Mouse (Mus musculus): ENCODE results near the gene Togaram2.
"Not testable (repeated sequence)": the region's sequence is repeated elsewhere in the genome, so short reads cannot be mapped to it uniquely, and the experiment has no call there.

Gene Togaram2

GRCm38 (mm10) chr17:71673092-71673491 lies at the start of gene Togaram2:
Gene Togaram2, plus strand, starts transcription at chr17:71673261.
- no peak for DNase-seq (ENCODE audit: low spot score)

GRCm38 (mm10) chr17:71631806-71632205 lies 41.3 kb upstream of the Togaram2 start:
- DNase-seq (ENCODE audit: low spot score): no peak

GRCm38 (mm10) chr17:71633350-71633749 lies 39.7 kb upstream of the Togaram2 start:
- no peak for DNase-seq (ENCODE audit: low spot score)

GRCm38 (mm10) chr17:71636786-71637185 lies 36.3 kb upstream of the Togaram2 start:
- no peak for DNase-seq (ENCODE audit: low spot score)

GRCm38 (mm10) chr17:71637750-71638265 lies 35.3 kb upstream of the Togaram2 start:
- DNase-seq (ENCODE audit: low spot score): no peak

- DNase-seq (ENCODE audit: low spot score): not testable (repeated sequence)
Measured at GRCm38 (mm10) chr17:71639056-71639455, 34.0 kb upstream of the Togaram2 start.

GRCm38 (mm10) chr17:71640421-71641085 lies 32.5 kb upstream of the Togaram2 start:
- no peak for DNase-seq (ENCODE audit: low spot score)

GRCm38 (mm10) chr17:71642190-71642589 lies 30.9 kb upstream of the Togaram2 start:
- DNase-seq (ENCODE audit: low spot score): no peak

GRCm38 (mm10) chr17:71650011-71650410 lies 23.1 kb upstream of the Togaram2 start:
- DNase-seq (ENCODE audit: low spot score): no peak

- DNase-seq (ENCODE audit: low spot score): no peak
Measured at GRCm38 (mm10) chr17:71652495-71652894, 20.6 kb upstream of the Togaram2 start.

GRCm38 (mm10) chr17:71652934-71653333 lies 20.1 kb upstream of the Togaram2 start:
- DNase-seq (ENCODE audit: low spot score): no peak

GRCm38 (mm10) chr17:71657521-71657920 lies 15.5 kb upstream of the Togaram2 start:
- no peak for DNase-seq (ENCODE audit: low spot score)

GRCm38 (mm10) chr17:71658666-71659065 lies 14.4 kb upstream of the Togaram2 start:
- no peak for DNase-seq (ENCODE audit: low spot score)

GRCm38 (mm10) chr17:71660390-71660789 lies 12.7 kb upstream of the Togaram2 start:
- no peak for DNase-seq (ENCODE audit: low spot score)

GRCm38 (mm10) chr17:71662751-71663250 lies 10.3 kb upstream of the Togaram2 start:
- DNase-seq (ENCODE audit: low spot score): peak; percentile 39

GRCm38 (mm10) chr17:71663491-71663890 lies 9.6 kb upstream of the Togaram2 start:
- no peak for DNase-seq (ENCODE audit: low spot score)

- DNase-seq (ENCODE audit: low spot score): no peak
Measured at GRCm38 (mm10) chr17:71664172-71664571, 8.9 kb upstream of the Togaram2 start.

GRCm38 (mm10) chr17:71665201-71665600 lies 7.9 kb upstream of the Togaram2 start:
- DNase-seq (ENCODE audit: low spot score): no peak

GRCm38 (mm10) chr17:71669511-71669910 lies 3.5 kb upstream of the Togaram2 start:
- DNase-seq (ENCODE audit: low spot score): no peak

- no peak for DNase-seq (ENCODE audit: low spot score)
Measured at GRCm38 (mm10) chr17:71671840-71672546, 1.1 kb upstream of the Togaram2 start.

GRCm38 (mm10) chr17:71673936-71674335 lies 875 bp downstream of the Togaram2 start:
- no peak for DNase-seq (ENCODE audit: low spot score)

GRCm38 (mm10) chr17:71674886-71675285 lies 1.8 kb downstream of the Togaram2 start:
- DNase-seq (ENCODE audit: low spot score): no peak

GRCm38 (mm10) chr17:71681666-71682065 lies 8.6 kb downstream of the Togaram2 start:
- DNase-seq (ENCODE audit: low spot score): no peak

Measured in left cerebral cortex, adult 11 months (tissue).